Mouse (Mus musculus) adrenal gland, adult (tissue): ENCODE data around the gene Npdc1.
A peak's percentile ranks its signal among the peaks of the same experiment; 100 is the strongest.

Source experiments
- DNase-seq, 2 experiments: peaks; one replicate each; pipeline ENCODE4 v3.0.0; 2022 to 2023; ENCODE audit warnings: low spot score in 1 of 2; ENCODE audit not compliant: inconsistent age in 2 of 2

Npdc1 gene

DNA sequence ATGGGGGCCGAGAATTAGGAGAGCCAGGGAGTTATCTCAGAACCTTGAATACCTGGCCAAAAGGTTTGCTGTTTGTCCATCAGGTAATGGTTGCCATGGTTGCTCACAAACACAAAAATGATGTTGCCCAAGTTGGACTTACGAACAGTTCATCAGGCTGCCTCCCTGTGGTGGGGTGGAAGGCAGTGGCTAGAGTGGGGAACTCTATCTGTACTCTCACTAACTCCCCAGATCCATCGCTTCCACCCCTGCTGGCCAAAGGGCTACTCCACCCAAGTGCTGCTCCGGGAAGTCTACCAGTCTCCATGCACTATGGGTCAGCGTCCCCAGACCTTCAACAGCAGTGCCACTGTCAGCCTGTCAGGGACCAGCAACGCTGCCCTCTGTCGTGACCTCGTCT, at the start of gene Npdc1:
Gene Npdc1, plus strand, starts transcription at position 301 of the 400 bp plus-strand sequence.
- no peak for DNase-seq

DNA sequence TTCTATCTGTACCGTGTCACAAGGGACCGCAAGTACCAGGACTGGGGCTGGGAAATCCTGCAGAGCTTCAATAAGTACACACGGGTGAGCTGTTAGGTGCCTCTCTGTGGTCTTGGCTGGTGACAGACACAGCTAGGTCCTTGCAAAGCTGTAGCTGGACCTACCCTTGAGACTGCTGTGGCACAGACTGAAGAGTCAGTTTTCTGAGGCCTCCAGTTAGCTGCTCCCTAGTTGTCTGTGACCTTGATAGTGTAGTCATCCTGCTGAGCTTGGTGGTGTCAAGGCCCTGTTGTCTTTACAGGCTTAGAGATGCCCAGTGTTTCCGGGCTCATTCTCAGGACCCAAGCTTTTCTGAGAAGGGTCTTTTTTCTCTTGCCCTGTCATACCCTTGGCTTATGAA, 49.7 kb upstream of the Npdc1 start:
- peak; percentile 70 to 86 for DNase-seq

DNA sequence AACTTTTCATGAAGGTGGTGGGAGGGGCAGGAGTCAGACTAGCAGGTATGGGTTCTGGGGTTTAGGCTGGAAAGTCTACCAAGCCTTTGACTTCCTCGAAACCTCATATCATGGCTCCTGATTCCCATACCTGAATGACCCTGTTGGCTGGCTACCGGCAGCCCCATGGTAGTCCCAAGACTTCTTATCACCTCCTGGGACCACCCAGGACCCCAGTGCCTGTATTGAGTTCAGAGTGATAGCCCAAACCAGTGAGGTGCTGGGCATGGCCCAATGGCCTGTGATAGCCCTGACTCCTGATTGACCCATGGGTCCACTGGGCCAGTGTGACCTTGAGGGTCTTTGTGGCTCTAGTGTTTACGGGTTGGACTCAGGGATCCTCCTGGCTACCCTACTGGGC, 48.5 kb upstream of the Npdc1 start:
- DNase-seq, result no peak

DNA sequence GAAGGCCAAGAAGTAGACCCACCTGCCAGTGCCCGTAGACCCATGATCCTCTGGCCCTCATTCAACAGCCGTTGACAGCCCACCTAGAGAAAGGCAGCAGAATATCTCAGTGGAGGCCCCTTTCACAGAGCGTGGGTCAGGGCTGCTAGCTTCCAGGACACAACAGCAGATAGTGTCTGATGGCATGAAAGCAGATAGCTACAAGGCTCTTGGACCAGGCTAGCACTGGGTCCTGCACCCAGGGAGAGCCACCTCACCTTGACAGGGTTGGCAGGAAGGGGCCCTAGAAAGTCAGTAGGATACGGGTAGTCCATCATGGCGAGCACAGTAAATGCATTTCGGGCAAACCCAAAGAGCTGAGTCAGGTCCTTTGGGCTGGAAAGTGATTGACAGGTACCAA, 44.9 kb upstream of the Npdc1 start:
- no peak for DNase-seq

DNA sequence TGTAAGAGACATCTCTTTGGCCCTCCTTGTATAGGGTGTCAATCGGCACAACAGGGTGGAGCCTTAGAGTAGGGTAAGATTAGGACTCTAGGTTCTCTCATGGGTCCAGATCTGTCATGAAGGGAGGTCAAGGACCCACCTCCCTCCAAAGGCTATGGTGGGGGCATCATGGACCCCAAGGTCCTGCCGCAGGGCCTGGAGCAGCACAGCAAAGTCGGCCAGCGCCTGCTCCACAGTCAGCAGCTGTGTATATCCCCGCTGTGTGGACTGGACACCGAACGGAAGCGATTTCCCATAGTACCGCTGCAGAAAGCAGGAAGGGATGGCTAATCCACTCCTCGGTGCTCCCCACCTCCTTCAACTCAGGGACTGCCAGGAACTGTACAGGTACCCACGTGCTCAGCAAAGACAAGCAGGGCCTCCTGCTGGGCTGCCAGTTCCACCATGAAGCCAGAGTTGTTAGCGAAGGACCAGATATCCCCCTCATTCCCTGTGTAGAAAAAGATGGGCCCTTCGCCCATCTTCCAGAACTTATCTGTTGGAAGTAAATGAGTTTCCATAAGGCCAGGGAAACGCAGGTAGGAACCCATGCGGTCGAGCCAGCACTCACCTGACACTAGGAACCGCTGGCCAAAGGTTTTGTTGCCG, 43.6 kb upstream of the Npdc1 start:
- peak in 1 of 2 experiments; percentile 39 for DNase-seq

DNA sequence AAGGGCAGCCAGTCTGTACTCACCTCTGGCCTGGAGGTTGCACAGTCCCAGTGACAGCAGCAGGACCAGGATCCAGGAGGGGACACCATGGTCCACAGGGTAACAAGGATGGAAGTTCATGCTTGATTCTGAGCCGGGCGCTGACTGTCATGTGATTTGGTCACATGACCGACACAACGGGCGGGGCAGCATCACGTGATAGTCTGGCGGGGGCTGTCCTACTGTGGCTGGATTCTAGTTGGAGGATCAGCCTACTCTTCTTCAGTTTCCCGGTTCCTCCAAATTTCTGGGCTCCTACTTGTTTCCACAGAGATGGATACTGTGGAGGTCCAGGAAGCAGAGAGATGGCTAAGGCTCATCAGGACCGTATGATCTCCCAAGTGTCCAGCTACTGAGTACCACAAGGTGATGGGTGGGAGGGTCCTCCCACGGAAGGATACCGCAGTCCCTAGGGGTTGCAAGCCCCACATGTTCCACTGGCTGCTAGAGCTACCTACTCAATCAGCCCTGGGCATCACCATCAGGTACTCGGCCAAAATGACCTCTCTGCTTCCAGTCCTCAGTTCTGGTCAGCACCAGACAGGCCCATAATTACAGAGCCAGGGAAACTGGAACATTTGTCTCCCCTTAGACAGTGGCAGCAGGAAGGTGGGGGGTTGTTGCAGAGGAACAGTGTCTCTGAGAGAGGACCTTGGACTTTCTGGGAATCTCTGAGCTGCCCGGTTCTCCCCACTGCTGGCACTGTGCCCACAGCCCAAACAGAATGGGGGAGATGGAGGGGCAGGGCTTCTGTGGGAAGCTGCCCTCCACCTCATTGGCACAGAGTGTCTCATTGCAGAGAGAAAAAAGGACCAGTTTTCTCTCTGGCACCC, 42.7 kb upstream of the Npdc1 start, which contains the start of gene Dpp7:
Gene Dpp7, minus strand, starts transcription at position 152 of the 872 bp plus-strand sequence.
- peak; percentile 76 to 89 for DNase-seq

DNA sequence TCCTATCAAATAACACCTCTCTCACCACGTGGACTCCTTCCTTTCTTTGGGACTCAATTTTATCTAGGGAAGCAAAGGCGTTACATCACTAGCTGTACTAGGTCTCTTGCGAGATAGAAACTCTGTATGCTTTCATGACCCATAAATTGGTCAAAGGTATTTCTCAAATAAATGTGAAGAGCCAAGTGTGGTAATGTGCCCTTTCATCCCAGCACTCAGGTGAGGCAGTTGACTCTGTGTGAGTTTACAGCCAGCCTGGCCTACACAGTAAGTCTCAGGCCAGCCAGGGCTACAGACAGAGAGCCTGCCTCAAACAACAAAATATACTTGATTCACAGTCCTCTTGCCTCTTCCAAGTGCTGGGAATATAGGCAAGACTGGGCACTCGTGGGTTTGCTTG, 39.3 kb upstream of the Npdc1 start:
- DNase-seq, result no peak

DNA sequence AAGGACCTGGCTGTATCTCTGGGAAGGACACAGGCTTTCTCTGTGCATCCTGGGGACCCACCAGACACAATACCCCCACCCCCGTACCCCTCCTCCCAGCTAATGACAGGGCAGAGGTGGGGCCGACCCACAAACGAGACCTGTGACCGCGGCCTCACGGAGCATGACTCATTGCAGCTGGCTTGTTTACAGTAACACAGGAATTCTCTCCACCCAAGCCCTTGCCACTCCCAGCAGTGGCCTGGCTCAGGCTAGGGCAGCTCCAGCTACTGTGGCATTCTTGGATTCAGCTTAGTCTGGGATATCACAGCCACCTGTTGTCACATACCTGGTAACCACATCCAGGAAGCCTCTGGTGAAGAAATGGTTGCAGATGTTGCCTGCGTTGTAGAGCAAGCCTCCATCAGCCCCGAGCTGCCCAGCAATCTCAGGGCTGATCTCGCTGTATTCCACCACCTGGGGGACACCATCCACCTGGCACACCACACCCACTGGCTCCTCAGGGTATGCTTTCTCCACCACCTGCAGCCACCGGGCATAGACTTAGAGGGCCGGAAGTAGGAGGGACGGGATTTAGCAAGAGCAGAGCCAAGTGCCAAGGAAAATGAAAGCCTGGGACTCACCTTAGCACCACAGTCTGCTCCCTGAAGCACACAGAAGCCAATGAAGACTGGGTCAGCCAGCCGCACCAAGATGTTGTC, 35.5 kb upstream of the Npdc1 start:
- DNase-seq, result peak; percentile 29 to 66

DNA sequence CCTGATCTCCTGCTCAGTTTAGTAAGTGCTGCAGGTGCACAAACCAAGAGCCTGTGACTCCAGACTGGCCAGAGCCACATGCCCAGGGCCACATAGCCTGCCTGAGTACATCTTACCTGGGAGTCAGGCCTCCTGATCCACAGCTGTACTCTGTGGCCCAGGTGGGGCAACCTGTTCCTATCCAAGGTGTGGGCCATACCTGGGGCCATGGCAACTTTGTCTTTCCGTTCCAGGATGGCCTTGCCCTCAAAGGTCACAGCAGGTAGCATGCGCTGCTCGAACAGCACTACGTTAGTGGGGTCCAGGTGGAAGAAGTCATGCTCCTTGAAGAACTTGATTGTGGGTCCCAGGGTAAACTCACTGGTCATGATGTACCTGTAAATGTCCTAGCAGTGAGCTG, 34.8 kb upstream of the Npdc1 start:
- no peak for DNase-seq

DNA sequence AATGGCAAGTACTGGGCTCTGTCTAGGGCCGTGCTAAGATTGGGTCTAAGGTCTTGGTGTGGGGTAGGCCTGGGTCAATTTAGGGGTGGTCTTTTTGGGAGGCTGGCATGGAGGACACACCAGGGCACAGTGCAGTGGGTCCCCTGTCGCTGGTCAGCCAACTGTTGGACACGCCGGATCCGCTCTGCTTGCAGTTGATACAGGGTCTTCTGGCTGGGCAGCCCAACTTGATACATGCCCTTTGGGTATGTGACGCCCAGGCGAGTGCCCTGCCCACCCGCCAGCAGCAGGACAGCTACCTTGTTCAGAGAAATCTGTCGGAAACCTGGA, 34.4 kb upstream of the Npdc1 start:
- DNase-seq, result peak in 1 of 2 experiments; percentile 28

DNA sequence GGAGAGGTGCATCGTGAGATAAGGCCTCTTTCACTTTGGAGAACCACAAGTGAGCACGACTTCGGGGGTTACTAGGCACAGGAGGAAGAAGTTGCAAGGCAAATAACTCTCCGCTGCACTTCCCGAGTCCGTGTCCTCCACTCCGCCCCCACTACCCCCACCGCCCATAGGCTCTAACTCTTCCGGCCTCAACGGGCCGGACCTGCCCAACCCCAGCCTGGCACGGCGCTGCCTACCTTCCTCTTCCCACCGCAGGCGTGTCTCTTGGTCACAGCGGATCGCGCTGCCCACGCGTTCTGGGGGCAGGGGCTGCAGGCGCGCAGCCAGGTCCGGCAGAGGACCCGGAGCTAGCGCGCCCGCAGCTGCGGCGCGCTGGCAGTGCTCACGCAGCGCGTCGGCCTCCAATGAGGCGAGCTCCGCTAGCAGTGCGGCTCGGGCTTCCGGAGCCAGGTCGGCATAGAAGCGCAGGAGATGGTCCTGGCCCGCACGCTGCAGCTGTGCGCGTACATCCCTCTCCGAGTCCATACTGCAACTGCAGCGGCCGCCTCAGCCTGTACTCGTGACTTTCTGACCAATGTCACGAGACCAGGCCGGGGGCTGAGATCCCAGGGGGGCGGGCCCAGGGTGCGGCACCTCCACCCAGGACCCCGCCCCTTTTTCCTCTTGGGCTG, 33.9 kb upstream of the Npdc1 start, which contains the start of gene Uap1l1:
Gene Uap1l1, minus strand, starts transcription at position 592 of the 671 bp plus-strand sequence.
- DNase-seq, result peak; percentile 87 to 91

DNA sequence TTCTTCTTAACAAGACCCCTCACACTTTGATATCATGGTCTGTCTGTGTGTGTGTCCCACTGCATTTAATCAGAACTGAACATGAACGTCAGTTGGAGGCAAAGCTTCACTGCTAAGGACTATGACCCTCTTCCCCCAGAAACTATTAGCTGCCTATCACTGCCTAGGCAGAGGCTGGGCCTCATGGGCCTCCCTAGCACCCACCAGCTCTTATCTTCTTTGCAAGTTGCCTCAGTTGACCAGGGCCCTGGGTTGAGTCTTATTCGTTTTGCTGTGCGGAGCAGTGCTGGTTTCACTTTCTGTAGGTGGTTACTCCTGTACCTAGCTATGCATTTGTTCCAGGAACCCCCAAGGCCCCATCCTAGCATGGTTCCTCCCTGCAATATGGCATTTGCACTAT, 29.2 kb upstream of the Npdc1 start:
- DNase-seq, result no peak

DNA sequence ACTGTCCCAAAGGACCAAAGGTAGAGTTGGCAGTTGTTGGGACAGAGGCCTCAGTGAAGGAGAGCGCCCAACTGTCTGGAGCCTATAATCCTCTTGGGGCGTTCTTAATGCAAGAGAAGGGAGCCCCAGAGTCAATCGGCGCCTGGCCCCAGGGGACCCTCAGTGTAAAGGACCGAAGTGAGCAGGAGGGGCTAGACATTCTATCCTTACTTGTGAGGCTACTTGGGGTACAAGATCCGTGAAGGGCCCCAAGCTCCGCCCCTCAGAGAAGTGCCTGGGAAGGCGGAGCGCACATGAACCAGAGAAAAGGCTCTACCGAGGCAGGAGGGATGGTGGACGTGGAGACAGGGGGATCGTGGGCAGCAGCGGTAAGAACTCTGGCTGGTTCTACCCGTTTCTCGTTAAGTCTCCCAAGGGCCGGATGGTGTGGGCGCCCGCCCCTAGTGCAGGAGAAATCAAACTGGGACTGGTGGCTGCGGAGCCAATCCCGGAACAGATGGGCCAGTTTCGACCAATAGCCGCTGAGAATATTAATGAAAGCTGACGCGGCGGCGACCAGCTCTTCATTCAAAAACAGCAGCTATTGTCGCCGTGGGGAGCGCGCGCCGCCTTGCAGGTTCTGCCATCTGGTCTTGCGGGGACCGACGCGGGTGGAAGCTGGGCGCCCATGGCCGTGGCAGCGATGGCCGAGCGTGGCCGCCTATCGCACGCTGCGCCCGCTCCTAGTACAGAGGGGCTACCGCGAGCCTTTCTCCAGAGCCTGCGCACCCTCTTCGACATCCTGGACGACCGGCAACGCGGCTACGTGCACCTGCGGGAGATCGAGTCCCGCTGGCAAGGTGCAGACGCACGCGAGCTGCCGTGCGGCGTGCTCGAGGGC, 27.1 kb upstream of the Npdc1 start, which contains the start of gene Sapcd2:
Gene Sapcd2, plus strand, starts transcription at position 558 of the 880 bp plus-strand sequence.
- peak; percentile 86 to 94 for DNase-seq

DNA sequence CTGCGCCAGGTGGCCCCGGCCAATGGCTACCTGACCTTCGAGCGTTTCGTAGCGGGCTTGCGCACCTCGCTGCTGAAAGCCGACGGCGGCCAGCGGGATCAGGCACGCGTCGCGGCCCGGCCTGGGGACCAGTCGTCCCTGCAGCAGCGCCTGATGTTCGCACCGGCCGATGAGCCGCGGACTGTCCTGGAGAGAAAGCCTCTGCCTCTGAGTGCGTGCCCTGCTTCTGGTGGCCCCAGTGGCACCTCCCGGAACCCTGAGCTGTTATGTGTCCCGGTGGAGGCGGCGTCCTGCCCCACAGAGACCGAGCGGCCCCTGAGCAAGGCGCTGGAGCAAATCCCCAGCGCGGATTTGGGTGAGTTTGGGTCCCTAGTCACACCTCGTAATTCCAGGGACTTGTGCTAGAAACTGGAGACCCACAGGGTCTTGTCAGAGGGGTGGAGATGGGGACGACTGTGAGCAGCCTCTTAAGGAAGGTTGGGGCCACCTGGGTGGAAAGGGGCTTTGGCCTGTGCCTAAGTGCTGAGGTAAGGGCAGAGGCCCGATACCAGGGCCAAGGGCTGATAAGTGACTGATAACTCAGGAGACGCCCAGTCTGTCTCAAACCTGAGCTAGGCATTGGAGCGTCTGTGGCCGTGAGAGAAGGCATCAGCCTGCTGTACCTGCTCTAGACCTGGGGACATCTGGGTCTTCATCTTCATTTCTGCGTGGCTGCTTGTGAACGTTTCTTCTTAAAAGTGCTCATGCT, 26.3 kb upstream of the Npdc1 start:
- DNase-seq, result peak in 1 of 2 experiments; percentile 17

DNA sequence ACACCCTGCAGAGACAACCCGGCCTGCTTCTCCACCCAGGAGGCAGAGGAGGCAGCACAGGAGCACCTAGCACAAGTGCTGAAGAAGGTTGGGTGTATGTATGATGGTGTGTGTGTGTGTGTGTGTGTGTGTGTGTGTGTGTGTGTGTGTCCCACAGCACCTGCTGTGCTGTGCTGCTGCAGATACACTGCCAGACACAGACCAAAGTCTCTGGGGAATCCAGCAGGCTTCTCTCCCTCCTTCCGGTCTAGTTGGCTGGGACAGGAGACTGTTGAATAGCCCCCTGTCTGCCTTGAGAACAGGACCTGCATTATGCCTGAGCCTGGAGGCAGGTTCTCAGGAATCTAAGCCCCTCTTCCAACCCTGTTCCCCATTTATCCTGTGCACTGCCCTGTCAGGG, 25.7 kb upstream of the Npdc1 start:
- no peak for DNase-seq

DNA sequence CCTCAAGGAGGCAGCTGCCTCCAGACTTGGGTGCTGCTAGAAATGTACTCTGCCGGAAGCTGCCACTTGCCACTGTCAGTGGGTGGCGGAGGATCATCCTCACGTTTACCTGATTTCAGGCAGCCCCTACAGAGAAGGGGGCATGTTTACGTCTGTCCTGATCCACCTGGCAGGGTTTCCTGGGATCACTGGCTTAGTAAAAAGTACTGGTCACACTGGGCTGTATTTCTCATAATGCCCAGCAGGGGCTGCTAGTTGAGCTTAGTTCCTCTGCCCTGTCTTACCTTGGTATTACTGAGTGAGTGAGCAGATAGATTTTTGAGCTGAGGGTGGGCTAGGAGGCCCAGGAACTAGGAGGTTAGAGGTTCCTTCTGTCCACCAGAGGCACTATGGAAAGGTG, 22.6 kb upstream of the Npdc1 start:
- DNase-seq, result peak; percentile 34 to 74

DNA sequence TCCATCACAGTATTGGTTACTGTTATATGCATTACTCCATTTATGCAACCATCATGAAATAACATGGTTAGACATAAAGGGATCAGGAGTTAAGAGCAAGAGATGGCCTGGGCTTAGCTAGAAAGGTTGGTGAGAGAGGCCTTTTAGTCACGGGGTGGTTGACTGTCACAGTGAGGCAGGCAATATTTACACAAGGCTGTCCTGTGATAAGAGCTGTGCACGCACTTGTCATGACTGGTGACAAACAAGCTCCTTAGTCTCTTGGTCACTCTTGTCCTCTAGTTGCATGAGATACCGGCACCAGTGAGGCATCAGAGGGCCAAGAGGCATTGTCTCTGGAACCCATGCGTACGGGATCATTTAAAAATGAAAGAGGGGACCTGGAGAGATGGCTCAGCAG, 14.7 kb upstream of the Npdc1 start:
- no peak for DNase-seq

DNA sequence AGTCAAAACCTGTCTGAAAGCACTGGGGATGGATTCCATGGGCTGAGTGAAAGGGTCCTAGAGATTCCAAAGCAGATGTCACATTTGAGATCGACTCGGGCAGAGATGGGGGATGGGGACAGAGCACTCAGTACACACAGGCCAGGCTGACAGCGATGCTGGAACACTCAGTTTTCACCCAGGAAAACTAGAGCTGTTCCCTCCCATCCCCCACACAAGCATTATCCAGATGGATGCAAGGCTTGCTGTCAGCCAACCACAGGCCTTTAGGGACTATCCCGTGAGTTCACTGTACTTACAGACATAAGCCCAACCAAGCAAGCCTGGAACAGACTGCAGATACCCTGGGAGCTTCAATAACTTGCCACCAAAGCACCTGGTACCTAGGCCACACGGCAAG, 7.9 kb upstream of the Npdc1 start:
- DNase-seq, result no peak
